Mouse (Mus musculus): ENCODE data around the gene Gm7534. TPM values are rescaled to one million over a fixed set of nuclear protein-coding genes. Genes with fewer than 3 reads are reported as not detected.
"Not testable (repeated sequence)": the region's sequence is repeated elsewhere in the genome, so short reads cannot be mapped to it uniquely, and the experiment has no call there.

The Gm7534 gene
- total RNA-seq, 2 experiments from 2014 or later = not detected

DNA sequence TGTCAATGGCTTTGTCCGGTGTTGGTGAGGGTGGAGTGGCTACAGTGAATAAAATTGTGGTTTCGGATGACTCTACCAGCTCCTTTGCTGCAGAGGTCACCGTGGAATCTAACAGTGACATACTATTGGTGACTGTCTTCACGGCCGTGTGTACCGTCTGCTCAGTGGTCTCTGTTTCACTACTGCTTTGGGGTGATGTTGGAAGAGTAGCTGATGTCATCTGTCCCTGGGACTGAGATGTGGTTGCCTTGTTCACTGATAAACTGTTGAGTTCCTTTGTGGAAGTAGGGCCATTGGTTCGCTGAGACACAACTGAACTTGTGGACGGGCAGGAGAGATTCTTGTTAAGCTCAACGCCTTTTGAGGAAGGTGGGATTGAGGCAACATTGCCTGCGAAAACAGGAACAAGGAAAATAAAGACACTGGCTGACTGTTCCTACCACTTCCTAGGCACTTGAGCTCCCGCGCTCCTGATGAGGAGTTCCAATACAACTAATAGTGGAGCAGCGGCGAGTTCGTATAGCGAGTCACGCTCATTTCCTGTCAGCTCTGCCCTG is 614 bp upstream of the Gm7534 start:
- no peak for DNase-seq

DNA sequence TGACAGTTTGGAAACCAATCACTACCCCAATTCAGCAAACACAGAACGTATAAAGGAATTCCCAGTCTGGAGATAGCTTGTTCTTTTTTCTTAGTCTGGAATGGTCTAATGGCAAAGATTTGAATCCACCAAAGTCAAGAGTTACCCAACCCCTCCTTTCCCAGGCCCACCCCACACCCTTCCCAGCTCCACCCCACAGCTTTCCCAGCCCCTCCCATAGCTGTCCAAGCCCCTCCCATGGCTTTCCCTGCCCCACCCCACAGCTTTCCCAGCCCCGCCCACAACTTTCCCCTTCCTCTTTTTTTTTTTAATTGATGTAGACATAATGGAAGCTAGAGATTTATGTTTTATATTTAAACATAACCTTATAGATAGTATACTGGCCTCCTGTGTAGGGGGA is 3.4 kb downstream of the Gm7534 start:
- DNase-seq = no peak

DNA sequence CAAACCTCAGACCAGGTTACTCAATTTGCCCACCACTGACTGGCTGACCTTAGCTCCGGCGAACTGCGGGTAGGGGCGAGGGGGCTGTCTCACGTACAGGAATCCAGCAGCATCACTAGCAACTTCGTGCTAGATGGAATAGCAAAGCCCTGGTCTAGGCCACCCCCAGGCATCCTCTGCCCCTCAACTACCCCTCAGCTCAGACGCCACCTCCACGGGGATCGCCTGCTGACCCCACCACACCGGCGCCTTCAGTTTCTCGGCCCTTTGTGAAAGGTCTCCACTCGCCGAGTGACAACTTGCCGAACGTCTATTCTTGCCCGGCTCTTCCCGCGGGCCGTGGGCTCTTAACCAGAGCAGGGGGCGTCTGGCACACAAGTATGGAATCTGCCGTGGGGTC is 16.5 kb downstream of the Gm7534 start:
- no peak for DNase-seq

DNA sequence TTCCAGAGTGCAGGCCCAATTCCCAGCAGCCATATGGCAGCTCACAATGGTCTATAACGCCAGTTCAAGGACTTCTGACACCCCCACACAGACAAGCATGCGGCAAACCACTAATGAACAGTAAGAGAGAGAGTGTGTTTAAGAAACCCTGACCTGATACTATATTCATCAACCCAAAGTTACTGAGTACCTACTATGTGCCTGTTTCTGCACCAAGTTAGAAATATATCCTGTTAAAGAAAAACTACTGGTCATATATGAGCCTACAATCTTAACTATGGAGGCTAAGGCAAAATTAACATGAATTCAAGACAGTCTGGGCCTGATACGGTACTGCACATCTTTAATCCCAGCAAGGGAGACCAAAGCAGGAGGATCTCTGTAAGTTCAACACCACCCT is 17.2 kb downstream of the Gm7534 start:
- DNase-seq = no peak

DNA sequence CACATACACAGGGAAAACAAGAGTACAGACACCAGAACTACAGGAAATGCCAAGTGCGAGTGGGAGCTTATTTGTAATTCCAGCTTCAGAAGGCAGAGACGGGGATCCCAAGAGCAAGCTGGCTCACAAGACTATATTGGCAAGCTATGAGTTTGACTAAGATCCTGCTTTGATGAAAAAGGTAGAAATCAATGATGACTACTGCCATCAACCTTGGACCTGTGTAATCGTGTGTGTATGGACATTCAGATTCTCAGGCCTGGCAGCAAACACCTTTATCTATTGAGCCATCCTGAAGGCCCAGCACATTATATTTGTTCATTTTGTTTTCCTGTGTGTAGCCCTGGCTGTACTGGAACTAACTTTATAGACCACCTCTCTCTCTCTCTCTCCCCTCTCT is 19.1 kb downstream of the Gm7534 start:
- no peak for DNase-seq

DNA sequence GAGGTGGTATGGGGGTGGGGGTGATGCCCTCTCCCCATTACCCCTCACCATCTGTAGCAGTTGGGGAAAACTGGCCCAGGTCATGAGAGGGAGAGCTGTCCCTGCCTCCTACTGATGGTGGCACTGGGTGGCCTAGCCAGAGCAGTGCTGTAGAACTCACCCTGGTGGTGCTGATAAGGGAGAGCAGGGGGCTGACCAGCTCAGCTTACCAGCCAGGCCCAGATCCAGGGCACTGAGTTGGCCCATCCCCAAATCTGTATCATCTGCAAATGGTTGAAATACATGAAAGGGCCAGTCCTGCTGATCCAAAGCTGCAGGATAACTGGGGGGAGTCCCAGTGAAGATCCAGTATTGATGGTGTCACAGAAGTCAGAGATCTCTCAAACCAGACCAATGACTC is 21.0 kb downstream of the Gm7534 start:
- DNase-seq = no peak

DNA sequence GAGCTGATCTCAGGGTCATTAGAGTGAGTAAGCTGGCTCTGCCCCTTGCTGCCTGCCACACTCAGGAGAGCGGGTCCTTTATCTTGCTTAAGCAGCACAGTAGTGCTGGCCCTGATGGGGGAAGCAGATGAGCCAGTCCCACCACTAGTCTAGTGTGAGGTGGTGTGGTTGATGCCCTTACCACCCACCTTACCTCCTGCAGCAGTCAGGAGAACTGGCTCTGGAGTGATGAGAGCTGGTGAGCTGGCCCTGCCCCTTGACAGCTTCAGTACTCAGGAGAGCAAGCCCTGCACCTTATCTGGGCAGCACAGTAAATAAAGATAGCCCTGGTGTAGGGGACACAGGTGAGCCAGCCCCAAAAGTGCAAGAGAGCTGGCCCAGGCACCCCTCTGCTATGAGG is 21.7 kb downstream of the Gm7534 start:
- DNase-seq = no peak

DNA sequence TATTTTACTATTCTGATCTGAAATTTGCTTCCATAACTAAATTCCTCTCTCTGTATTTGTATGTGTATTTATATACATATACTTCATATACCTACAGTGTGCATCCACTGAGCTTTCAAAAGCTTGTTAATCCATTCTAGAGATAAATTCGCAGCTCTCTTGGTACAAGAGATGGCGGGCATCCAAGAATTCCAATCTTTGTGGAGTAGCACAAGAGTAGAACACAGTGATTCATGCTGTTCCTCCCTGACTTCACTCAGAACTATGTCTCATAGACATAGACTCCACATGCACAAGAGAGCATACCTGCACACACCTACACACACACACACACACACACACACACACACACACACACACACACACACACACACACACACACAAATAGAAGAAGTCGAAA is 30.4 kb downstream of the Gm7534 start:
- no peak for DNase-seq

DNA sequence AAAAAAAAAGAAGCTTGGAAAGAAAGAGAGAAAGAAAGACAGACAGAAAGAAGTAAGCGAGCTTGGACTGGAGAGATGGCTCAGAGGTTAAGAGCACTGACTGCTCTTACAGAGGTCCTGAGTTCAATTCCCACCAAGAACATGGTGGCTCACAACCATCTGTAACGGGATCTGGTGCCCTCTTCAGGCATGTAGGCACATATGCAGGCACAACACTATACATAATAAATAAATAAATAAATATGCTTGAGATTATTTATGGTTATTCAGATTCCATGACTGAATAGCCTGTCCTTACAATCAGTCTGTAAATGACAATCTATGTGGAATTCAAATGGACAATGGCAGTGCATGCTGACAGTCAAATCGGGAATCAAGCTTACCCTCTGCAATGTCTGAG is 35.9 kb downstream of the Gm7534 start:
- no peak for DNase-seq

DNA sequence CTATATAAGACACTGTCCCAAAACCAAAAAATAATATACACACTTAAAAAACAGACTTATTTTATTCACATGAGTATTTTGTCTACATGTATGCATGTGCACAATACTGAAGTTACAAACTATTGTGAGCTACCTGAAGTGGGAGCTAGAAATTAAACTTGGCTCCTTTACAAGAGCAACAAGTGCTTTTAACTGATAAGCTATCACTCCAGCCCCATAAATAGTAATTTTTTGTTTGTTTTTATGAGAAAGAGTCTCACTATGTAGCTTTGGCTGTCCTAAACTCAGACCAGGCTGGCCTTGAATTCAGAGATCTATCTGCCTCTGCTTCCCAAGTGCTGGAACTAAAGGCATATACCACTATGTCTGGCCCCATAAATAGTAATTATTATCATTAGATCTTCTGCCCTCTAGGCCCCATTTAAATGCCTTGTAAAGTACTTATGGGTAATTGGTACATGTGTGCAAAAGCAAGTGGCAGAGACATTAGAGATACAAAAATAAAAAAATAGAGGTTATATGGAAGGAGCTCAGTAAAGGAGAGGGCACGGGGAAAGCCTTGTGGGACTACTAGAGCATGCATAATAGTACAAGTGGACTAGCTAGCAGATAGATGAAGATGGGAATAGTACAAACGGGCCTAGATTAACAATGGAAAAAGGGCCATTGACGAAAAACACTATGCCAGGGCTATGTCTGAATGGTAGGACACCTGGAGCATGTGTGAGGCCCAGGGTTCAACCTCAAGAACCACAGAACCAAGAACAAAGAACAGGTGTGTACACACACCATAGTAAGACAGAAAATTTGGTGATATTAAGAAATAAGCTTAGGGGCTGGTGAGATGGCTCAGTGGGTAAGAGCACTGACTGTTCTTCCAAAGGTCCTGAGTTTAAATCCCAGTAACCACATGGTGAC is 37.0 kb downstream of the Gm7534 start:
- DNase-seq = no peak

DNA sequence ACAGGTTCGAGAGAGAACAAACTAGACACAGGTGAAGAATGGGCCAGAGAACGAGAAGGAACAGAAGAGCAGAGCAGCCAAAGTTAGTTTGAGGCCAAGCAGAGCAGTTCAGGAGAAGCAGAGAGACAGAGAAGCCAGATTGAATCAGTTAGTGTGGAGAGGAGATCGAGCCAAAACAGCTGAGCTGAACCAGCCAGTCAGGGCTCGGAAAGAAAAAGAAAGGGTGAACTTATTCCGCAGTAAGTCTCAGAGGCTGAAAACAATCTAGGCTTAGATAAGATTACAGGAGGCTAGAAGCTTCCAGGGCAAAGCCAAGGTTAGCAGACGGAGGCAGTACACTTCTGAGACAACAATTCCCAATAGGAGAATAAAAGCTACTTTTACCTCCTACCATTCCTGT is 37.8 kb downstream of the Gm7534 start:
- DNase-seq = no peak

DNA sequence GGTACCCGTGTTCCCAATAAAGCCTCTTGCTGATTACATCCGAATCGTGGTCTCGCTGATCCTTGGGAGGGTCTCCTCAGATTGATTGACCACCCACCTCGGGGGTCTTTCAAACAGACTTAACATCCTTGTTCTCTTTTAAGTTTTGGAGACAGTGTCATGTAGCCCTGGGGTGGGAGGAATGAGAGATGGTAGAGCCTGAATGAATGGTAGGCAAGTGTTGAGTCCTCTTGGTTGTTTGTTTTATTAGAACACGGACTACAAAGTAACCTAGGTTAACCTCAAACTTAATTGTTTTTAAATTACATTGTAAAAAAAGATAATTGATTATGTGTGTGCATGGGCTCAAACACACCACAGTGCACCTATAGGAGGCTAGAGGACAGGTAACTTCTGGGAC is 38.2 kb downstream of the Gm7534 start:
- DNase-seq = no peak

DNA sequence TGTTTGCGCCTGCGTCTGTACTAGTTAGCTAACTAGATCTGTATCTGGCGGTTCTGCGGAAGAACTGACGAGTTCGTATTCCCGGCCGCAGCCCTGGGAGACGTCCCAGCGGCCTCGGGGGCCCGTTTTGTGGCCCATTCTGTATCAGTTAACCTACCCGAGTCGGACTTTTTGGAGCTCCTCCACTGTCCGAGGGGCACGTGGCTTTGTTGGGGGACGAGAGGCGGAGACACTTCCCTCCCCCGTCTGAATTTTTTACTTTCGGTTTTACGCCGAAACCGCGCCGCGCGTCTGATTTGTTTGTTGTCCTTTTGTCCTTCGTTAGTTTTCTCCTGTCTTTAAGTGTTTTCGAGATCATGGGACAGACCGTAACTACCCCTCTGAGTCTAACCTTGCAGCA is 42.7 kb downstream of the Gm7534 start:
- DNase-seq = peak; percentile 25

DNA sequence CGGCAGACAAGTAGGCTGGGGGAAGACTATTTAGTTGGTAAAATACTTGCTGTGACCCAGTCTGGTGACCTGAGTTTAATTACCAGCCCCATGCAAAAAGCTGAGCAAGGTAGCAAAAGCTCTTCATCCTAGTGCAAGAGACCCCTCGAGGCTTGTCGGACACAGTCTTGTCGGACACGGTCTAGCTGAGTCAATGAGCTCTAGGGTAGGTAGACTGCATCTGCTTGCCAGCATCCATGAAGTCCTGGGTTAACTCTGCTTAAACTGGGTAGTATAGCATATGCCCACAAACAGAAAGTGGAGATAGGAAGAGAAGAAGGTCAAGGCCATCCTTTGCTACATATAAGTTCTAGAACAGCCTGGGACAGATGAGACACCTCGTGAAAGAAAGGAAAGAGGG is 44.0 kb downstream of the Gm7534 start:
- no peak for DNase-seq

DNA sequence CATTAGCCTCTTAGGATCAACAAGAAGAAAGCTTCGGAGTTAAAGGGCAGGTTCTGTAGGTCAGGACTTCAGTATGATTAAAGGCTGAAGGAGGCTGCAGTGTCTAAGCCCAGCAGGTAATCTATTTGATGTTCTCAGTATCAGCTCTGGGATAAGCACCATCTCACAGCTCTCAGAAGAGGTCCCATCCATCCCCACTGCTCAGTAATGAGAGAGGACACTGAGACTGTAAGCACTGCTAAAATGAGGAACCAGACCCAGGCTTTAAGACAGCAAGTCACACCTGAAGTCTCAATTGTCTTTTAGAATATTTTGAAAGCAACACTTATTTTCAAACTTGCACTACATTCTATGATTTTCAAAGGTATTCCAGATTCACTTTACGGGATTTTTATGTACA is 45.2 kb downstream of the Gm7534 start:
- no peak for DNase-seq

DNA sequence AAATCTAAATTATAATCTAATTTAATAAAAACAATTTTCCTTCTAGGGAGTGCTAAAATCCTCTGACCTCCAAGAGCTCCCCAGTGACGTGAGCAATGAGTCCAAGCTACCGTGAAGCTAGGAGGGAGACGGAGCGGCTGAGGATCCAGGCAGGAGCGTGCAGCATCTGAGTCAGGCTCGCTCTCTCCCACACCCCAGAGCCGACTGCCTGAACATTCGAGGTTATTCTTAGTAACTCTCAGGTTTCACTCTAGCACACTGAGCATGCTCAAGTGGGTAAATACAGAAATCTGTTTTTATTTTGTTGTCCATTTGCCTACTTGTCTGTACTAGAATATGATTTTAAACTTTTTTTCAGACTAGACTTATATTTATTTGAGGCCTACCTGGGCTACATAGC is 46.1 kb downstream of the Gm7534 start:
- peak; percentile 33 for DNase-seq

DNA sequence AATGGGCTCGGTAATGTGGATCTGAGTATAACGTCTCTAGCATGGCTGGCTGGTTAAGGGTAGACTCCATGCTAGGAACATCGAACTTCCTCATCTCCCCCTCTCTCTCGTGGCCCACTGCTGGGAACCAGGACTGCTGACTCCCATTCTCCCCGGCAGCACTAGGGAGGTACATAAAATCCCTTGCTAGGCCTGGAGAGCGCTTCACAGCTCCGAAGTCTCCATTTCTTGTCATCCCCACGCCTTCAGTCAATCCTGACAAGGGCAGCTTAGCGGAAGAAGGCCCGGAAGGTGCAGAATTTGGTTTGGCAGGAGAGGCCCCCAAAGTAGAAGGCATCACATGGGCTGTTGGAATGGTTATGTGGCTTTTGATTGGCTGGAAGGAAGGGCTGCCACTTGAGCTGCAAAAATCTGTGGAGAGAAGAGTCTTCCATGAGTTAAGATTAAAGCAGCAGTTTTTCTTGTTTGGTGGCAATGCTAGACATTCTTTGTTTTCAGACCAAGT is 46.8 kb downstream of the Gm7534 start:
- no peak for DNase-seq

DNA sequence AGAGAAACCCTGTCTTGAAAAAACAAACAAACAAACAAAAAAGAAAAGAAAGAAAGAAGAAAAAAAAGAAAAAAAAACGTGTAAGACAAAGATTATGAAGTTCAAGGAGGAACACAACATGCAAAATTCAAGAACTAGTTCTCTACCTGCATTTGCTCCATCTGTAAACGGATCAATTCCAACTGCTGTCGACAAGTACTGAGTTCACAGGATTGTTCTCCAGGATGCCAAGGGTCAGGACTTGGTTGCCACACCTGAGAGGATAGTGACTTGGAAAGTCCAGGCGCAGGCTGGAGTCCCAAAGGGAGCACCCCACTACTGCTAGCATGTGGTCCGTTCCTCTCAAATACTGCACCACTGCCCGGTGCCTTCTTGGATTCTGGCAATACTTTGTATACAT is 47.3 kb downstream of the Gm7534 start:
- DNase-seq = no peak

DNA sequence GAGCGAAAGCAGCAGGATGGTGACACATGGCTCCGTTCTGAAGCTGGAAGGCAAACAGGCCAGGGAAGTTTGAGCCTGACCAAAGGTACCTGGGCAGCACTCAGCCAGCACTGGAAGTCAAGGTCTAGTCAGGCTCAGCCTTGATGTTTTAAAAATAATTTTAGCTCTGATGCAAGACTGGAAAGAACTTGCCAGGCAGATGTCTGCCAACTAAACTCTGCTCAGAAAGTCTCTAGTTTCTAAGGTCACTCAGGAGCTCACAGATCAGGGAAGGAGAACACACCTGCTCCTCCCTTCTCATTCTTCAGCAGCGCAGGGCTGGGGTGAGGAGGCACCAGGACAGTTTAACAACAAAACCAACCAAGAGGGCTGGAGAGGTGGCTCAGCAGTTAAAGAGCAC is 48.5 kb downstream of the Gm7534 start:
- no peak for DNase-seq

DNA sequence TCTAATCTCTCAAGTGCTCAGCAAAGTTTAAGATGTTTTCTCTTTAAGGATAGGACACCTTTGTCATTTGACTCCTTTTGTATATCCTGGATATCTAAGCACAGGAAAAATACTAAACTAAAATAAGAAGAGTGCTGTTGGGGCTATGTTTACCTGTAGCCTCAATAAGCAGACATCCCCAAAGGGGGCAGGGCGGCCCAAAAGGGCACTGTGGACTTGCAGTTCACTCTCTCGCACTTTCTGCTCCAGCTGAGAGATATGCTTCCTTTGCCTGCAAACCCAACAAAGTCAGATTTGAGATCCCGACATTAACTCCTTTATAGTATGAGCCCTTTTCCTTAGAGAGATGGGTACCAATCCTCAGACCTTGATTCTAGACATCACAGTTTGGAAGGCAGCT is 49.1 kb downstream of the Gm7534 start:
- no peak for DNase-seq

DNA sequence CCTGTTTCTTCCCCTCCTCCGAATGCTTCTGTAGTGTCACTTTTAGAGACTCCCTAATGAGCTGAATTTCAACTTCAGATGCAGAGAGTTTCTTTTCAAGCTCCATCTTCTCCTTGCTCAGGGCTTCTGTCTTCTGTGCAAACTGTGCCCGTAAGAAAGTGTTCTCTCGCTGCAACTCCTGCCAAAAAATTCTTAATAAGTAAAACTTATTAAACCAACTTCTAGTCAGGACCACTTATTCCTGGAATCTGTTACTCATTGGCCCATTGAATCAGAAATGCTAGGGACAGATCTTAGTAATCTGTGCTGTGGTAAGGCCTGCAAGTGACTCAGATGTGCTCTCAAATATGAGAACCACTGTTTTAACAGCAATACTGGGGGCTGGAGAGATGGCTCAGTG is 50.7 kb downstream of the Gm7534 start:
- no peak for DNase-seq

DNA sequence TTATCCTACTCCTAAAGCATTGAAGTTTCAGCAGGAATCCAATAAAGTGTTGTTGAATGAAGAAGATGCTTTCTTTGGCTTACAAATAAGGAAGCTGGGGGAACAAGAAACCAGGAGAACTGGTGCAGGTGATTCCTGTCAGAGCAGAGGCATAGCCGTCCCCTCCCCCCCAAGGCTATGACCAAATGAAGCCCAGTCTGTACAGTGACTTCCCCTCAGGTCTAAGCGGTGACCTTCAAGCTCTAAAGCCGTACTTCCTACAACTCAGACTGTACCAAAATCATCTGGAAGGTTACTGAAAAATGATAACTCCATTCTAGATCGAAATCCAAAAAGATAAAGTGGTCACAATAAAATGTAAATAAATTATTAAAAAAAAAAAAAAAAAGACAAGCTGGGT is 53.4 kb downstream of the Gm7534 start:
- DNase-seq = no peak

DNA sequence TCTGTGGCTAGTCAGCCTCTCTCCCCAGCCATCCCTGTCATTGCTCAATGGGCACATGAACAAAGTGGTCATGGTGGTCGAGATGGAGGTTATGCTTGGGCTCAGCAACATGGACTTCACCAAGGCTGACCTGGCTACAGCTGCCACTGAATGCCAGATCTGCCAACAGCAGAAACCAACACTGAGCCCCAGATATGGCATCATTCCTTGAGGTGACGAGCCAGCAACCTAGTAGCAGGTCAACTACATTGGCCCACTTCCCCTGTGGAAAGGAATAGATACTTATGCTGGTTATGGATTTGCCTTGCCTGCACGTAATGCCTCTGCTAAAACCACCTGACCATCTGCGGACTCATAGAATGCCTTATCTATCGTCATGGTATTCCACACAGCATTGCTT is 58.5 kb downstream of the Gm7534 start:
- not testable (repeated sequence) for DNase-seq
